Mouse (Mus musculus) kidney, postnatal 36 days (tissue): Measurements from ENCODE around the gene Hrh2.

ENCODE experiments used
- DNase-seq, 2 experiments: peaks; one replicate each; pipeline ENCODE4 v3.0.0; 2021 to 2022; ENCODE audit warnings: mixed read lengths in 2 of 2

Gene Hrh2

DNA sequence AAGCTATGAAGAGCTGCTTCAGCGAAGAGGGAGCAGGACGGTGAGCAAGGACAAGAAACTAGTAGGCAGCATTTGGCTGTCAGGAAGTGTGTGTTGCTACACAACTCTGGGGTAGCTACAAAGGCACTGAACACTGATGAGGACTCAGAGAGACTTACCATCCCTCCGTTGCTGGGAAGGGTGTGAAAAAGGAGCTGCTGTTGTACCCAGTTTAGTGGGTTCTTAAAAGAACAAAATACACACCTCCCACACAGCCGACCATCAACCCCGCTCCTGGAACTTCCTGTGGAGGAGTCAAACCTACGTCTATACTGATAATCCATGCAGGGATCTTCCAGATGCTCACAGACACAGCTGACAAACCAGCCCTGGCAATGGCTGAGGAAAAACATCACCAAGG lies 85.5 kb downstream of the Hrh2 start:
- DNase-seq, result no peak

DNA sequence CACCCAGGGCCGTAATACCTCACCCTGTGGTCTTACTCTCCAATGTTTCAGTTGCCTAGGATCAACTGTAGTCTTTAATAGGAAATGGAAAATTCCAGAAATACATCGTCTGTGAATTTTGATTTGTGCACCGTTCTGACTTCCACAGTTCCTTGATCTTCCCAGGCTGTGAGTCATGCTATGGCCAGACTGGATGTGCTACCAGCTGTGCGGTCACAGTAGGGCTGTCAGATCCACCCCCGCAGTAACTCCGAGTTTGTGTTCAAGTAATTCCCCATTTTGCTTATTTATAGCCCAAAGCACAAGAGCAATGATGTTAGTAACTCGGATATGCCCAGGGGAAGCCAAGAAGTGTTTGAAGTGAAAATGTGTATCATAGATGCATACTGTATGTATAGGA lies 88.4 kb downstream of the Hrh2 start:
- no peak for DNase-seq

DNA sequence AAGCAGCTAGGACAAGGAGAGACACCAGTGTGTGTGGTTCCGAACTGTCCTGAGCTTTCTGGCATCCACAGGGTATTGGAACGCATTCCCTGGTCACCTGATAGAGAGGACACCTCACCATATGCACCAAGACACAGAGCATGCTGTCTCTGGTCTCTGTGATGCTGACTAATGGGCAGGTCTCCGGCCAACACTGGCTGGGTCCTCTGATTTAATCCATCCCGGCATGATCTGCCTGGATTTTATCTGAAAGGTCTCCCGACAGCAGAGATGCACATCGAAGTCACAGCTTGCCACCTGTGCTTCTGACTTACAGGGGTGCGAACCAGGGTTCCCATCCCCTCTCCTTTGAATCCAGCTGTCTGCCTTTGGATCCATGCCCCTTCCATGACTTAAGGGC lies 89.2 kb downstream of the Hrh2 start:
- DNase-seq, result no peak

DNA sequence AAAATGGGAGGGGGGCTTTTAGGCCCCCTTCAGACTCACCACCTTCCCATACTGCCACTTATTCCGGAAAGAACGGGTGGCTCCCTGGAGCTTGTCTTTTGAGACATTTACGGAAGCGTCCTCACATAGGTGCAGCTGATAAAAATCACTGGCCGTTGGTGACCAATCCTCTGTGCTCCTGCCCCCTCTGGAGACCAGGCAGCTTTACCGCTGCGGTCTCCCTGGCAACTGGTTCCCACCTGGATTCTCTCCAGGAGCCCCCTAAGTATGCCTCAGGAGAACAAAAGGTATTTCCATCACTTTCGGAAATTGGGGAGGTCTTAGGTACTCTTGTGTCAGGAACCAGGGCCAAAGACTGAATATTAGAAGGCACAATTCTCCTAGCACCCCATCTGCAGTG lies 89.7 kb downstream of the Hrh2 start:
- no peak for DNase-seq

DNA sequence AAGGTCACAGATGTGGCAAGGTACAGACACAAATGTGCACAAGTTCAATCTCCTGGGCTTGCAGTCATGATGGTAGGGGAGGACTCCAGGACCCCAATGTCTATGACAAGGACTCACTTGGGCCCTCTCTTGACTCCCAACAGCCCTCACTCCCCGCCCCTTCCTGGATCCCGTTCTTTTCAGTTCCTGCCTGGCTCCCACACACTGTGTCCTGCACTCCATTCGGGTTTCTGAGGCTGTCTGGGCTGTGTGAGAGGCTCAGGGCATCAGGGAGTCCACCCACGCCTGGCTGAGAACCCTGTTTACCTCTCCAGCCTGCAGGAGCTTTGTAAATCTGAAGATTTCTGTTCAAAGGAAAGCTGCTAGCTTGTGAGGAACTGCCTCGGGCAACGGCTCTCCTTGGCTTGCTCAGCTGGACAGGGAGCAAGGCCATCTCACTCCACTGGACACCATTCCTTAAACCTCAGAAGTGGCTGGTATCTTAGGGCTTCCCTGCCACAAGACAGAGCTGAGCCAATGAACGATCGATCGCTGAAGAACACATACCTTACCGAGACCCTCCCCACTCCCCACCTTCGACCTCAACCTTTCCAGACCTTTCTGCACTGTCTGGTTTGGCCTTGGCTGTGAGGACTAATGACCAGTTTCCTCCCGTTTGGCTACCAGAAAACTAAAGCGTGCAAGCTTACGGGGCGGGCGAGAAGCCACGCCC lies 90.4 kb downstream of the Hrh2 start:
- peak in 1 of 2 experiments; percentile 8 for DNase-seq

DNA sequence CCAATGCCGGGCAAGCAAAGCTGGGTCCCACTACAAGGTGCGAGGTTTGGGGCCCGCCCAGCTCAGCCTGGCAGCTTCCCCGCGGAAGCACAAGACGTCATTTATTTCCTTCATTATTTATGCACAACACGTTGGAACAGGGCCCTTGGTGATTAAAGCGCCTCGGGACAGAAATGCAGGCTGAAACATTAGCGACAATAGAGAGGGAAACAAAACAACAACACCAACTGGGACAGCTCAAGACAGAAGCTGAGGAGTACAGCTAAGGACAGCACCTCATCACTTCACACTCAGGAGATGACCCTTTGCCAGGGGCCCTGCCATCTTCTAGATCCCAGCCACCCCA lies 90.9 kb downstream of the Hrh2 start:
- DNase-seq, result peak; percentile 26 to 50
